Mouse (Mus musculus) monocyte, adult 5-6 weeks (primary cell): Measurements from ENCODE around the gene Kri1. TPM values are rescaled to one million over a fixed set of nuclear protein-coding genes. Genes with fewer than 3 reads are reported as not detected.
"Not testable (repeated sequence)": the region's sequence is repeated elsewhere in the genome, so short reads cannot be mapped to it uniquely, and the experiment has no call there.

Experiments used
- ATAC-seq: fragments of 153-309, 156-312 bp; replicated peaks from 2 replicates; pipeline ENCODE4 v1.8.0; 2017; ENCODE audit warnings: mild to moderate bottlenecking; ENCODE audit not compliant: low TSS enrichment, insufficient number of reproducible peaks, severe bottlenecking, poor library complexity, low FRiP score
- total RNA-seq: library from RNA; stranded (forward); fragments of 200-1000, 200-491, 200-594 nt; gene quantifications from 3 replicates; pipeline ENCODE4 v1.2.3, GENCODE M21; 2017

The Kri1 gene
- total RNA-seq, 1 experiment from 2014 or later: 120 TPM

DNA sequence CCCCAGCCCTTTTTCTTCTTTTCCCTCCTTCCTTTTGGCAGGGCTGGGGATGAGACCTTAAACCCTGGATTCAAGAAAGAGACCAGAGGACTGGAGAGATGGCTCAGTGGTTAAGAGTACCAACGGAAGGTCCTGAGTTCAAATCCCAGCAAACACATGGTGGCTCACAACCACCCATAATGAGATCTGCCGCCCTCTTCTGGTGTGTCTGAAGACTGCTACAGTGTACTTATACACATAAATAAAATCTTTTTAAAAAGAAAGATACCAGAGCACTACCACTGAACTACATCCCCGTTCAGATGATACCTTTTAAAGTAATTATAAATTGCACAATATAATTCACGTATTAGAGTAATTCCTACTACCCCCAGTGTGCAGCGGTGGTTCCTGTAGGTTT lies 54.9 kb downstream of the Kri1 start:
- ATAC-seq: no peak

DNA sequence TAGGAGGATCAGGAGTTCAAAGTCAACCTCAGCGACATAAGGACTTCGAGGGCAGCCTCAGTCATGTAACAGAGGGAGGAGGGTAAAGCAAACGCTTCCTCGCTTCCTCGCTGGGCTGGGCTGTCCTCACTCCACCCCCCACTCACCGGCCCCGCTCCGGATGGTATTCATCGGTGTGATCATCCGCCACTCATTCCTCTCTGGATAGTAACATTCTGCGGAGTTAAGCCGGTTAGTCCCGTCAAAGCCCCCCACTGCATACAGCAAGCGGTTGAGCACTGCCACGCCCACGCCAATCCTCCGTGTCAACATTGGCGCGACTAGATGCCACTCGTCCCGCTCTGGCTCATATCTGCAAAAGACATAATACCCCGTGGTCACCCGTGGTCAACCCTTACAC lies 56.2 kb downstream of the Kri1 start:
- ATAC-seq: no peak

DNA sequence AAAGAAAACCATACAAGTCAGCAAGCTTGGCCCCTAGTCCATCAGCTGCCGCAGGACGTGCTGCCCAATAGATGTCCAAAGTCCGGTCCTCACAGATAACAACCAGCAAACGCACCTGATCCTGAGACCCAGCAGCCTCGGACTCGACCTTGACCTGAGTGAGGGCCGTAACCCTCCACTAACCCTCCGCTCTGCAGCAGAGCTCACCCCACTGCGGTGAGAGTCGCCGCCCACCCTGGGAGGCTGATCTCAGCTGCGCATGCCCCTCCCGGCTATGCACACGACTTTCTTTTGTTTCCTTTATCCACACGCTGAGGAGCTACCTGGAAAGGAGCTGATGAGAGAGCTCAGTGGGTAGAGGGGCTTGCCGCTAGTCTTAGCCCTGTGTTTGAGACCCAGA lies 60.4 kb downstream of the Kri1 start:
- no peak for ATAC-seq

DNA sequence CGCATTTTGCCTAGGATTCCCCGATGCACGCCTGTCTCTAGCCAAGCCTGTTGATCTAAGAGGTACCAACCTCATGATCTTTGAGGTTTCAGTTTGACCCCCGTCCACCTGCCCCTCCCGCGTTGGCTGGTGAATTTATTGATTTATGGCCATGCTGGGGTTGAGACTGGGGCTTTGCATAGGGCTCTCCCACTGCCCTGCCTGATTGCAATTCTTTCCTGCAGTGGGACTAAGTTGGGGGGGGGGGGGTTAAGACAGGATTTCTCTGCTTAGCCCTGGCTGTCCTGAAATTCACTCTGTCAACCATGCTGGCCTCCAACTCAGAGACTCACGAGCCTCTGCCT lies 62.4 kb downstream of the Kri1 start:
- ATAC-seq: no peak

DNA sequence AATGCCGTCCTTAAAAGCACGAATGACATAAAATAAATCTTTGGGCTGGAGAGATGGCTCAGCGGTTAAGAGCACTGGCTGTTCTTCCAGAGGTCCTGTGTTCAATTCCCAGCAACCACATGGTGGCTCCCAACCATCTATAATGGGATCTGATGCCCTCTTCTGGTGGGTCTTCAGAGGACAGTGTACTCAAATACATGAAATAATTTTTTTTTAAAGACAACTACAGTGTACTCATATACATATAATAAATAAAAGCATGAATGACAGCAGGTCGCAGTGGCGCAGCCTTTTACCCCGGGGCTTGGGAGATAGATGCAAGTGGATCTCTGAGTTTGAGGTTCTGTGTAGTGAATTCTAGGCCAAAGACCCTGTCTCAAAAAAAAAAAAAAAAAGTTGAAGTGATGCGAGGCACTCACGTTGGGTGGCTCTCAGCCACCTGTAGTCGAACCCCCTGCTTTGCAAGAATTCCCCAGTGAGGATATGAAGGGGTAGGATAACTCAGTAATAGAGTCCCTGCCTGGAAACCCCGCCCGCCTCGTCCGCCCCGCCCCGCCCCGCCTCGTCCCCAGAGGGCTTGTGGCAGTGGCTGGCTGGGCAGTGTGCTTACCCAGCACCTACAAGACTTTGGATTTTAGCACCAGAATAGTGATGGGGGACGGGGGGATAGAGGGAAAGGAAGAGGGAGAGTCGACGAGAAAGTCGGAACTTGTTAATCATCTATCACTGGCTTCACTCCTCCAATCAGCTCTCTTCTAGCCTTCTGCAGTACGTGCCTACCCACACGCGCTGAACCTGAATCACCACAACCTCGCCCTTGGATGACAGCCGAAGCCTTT lies 63.0 kb downstream of the Kri1 start:
- ATAC-seq: no peak

DNA sequence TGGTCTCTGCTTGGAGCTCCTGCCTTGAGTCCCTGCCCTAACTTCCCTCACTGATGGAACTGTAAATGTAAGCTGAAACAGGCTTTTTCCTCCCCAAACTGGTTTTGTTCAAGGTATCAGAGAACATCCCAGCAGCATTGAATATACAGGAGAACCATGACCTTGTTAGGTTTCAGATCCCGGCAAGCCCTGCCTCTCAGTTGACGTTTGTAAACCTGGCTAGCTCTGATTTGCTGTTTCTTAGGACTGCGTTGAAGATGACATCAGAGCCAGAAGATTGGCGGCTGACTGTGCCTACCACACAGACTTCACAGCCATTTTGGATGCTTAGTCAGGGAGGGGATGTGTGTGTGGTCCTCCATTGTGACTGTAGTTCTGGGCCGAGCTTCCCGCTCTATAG lies 63.9 kb downstream of the Kri1 start:
- ATAC-seq: no peak

DNA sequence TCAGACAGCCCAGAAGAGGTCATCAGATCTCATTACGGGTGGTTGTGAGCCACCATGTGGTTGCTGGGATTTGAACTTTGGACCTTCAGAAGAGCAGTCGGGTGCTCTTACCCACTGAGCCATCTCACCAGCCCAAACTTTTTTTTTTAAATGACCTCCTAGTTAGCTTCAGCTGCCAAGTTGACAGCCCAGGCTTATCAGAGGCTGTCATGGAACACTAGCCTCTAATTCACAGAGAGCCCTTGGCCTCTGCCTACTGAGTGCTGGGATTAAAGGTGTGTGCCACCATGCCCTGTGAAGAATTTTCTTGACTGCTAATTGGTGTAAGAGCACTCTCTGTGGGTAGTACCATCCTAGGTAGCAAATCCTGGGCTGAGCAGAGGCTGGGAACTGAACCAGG lies 64.3 kb downstream of the Kri1 start:
- ATAC-seq: not testable (repeated sequence)

Other genes starting within 250 kb of the Kri1 start
- gene Zglp1, start 220.9 kb downstream of the Kri1 start, total RNA-seq: 0.49 TPM in 1 of 3 replicates, not detected in the others
- not detected in 3 replicates for gene Gm49373, start 214.9 kb downstream of the Kri1 start, total RNA-seq
- gene Fdx1l, start 214.4 kb downstream of the Kri1 start, total RNA-seq: 23.7 to 31.1 TPM (median 24.5 TPM) in 3 replicates
- 2.3 to 5.6 TPM in 2 of 3 replicates, not detected in the other for gene Gm38431, start 196.0 kb downstream of the Kri1 start, total RNA-seq
- gene Raver1, start 196.0 kb downstream of the Kri1 start, total RNA-seq: 8.1 to 18.1 TPM (median 12.9 TPM) in 3 replicates
- gene Tyk2, start 156.7 kb downstream of the Kri1 start, total RNA-seq: 38.4 to 87.0 TPM (median 42.5 TPM) in 3 replicates
- gene Cdc37, start 138.0 kb downstream of the Kri1 start, total RNA-seq: 174 to 287 TPM (median 193 TPM) in 3 replicates
- 2.1 to 5.6 TPM (median 2.5 TPM) in 3 replicates for gene Pde4a, start 122.3 kb downstream of the Kri1 start, total RNA-seq
- 21.7 to 32.5 TPM (median 22.1 TPM) in 3 replicates for gene Keap1, start 48.6 kb downstream of the Kri1 start, total RNA-seq
- gene S1pr5, start 39.5 kb downstream of the Kri1 start, total RNA-seq: 303 to 435 TPM (median 308 TPM) in 3 replicates
- gene Atg4d, start 22.7 kb downstream of the Kri1 start, total RNA-seq: 31.7 to 39.6 TPM (median 34.6 TPM) in 3 replicates
- gene Cdkn2d, start 3.4 kb upstream of the Kri1 start, total RNA-seq: 58.8 to 83.6 TPM (median 66.5 TPM) in 3 replicates
- gene Ap1m2, start 24.4 kb upstream of the Kri1 start, total RNA-seq: 1.6 to 2.0 TPM (median 1.8 TPM) in 3 replicates
- gene Slc44a2, start 32.7 kb upstream of the Kri1 start, total RNA-seq: 230 to 297 TPM (median 259 TPM) in 3 replicates
- 47.3 to 58.8 TPM (median 54.8 TPM) in 3 replicates for gene Ilf3, start 79.9 kb upstream of the Kri1 start, total RNA-seq
- 7.2 to 12.8 TPM (median 7.3 TPM) in 3 replicates for gene Qtrt1, start 123.9 kb upstream of the Kri1 start, total RNA-seq
- gene Dnm2, start 136.9 kb upstream of the Kri1 start, total RNA-seq: 178 to 219 TPM (median 197 TPM) in 3 replicates
- 3.2 to 6.6 TPM (median 6.3 TPM) in 3 replicates for gene Tmed1, start 222.3 kb upstream of the Kri1 start, total RNA-seq
- 191 to 299 TPM (median 267 TPM) in 3 replicates for gene AB124611, start 238.2 kb upstream of the Kri1 start, total RNA-seq